Mouse (Mus musculus) heart, embryonic 10.5 days (tissue): ENCODE data around the gene Brix1. TPM values are rescaled to one million over a fixed set of nuclear protein-coding genes. Genes with fewer than 3 reads are reported as not detected.

Experiments
- DNase-seq: peaks from one replicate; pipeline ENCODE4 v3.0.0-alpha.2; 2017; ENCODE audit warnings: low spot score
- H3K27ac ChIP-seq: fragments of 300-500 bp; sonication (generic); 2 replicates; pipeline ENCODE4 v1.5.1; 2016; ENCODE audit warnings: mild to moderate bottlenecking
- H3K27me3 ChIP-seq: fragments of 300-500 bp; sonication (generic); 2 replicates; pipeline ENCODE4 v1.6.1; 2016; ENCODE audit warnings: mild to moderate bottlenecking; ENCODE audit not compliant: poor library complexity, insufficient read depth, severe bottlenecking
- H3K36me3 ChIP-seq: fragments of 300-500 bp; sonication (generic); 2 replicates; pipeline ENCODE4 v1.6.1; 2016; ENCODE audit warnings: mild to moderate bottlenecking, moderate library complexity
- H3K4me1 ChIP-seq: fragments of 300-500 bp; sonication (generic); 2 replicates; pipeline ENCODE4 v1.6.1; 2016; ENCODE audit warnings: mild to moderate bottlenecking
- H3K4me3 ChIP-seq: fragments of 300-500 bp; sonication (generic); 2 replicates; pipeline ENCODE4 v1.5.1; 2016; ENCODE audit warnings: mild to moderate bottlenecking, moderate library complexity
- H3K9me3 ChIP-seq: fragments of 300-500 bp; sonication (generic); 2 replicates; pipeline ENCODE4 v1.6.1; 2016; ENCODE audit warnings: mild to moderate bottlenecking, moderate library complexity
- WGBS: fragments of 180-500 bp; shearing (Covaris S2); methylation state at CpG from one replicate; pipeline ENCODE4 v1.1.7; 2016; 5-methylcytosine and 5-hydroxymethylcytosine counted together
- polyA plus RNA-seq: library from polyadenylated mRNA; unstranded; fragments of >200 nt; fragmentation: Nextera tagmentation; extraction: Ambion mirVana; gene quantifications from 2 replicates; pipeline ENCODE4 v1.2.1, GENCODE M21; 2016

Brix1 gene
- polyA plus RNA-seq, 1 experiment from 2014 or later, result 127 TPM

DNA sequence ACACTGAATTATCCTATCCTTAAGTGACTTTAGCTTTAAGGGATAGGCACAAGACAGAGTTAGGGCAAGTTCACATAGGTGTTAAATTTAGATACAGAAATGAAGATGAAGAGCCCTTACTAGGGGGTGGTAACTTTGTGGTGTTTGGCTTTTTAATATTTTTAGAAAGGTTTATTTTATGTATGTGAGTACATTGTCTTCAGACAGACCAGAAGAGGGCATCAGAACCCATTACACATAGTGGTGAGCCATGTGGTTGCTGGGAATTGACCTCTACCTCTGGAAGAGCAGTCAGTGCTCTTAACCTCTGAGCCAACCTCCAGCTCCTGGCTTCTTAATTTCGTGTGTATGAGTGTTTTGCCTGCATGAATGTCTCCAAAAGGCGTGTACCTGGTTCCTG, 1.5 kb upstream of the Brix1 start:
- Histone ChIP-seq H3K36me3 (peaks cover 28% of the 10 kb centered on the region), H3K4me1 (peaks cover 17% of the 10 kb centered on the region; the same call in 1 of the 2 replicates), H3K27ac (no peak overlapping the region), H3K27me3 (no peaks in the 10 kb centered on the region), H3K4me3 (peak overlapping the region; percentile 87), H3K9me3 (no peaks in the 10 kb centered on the region)
- 65% methylated on average over 2 of the region's 2 CpGs for WGBS
- no peak for DNase-seq

DNA sequence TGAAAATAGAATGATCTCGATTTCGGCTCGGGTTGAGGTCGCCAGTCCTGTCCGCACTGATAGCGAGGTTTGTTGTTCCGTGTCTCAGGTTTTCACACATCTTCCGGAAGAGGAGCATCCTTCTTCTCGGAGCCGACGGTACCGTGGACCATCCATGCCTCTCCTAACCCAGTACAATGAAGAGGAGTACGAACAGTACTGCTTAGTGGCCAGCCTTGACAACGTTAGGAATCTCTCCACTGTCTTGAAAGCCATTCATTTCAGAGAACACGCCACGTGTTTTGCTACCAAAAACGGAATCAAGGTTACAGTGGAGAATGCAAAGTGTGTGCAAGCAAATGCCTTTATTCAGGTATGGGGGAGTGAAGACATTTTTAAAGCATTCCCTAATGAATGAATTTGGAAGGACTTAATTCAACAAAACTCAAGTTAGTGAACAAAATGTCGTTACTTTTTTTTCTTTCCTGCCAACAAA, 655 bp upstream of the Brix1 start:
- 1% methylated on average over 18 of the region's 18 CpGs for WGBS
- Histone ChIP-seq H3K27ac (peak overlapping the region; percentile 90), H3K36me3 (peaks cover 30% of the 10 kb centered on the region), H3K4me3 (peak overlapping the region; percentile 87), H3K27me3 (no peaks in the 10 kb centered on the region), H3K9me3 (no peaks in the 10 kb centered on the region), H3K4me1 (peaks cover 17% of the 10 kb centered on the region; the same call in 1 of the 2 replicates)
- DNase-seq, result no peak

DNA sequence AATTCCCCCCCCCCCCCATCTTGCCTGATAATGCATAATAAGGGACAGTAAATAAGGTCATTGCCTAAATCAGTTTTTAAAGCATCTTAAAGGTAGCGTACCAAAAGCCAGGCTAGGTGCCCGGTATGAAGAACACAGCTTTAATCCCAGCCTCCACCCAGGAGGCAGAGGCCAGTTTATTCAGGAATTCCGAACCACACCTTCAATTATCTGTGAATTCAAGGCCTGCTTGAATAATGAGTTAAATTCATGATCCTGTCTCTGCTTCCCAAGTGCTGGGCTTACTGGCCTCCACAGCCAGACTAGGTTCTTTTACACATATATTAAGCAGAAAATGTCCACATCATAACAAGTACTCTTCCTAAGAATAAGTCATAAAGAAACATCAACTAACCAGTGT, 14.8 kb downstream of the Brix1 start:
- H3K27ac ChIP-seq, result peak overlapping the region; percentile 91; the same call in 1 of the 2 replicates
- no peak for DNase-seq
- WGBS, result 13% methylated on average over 3 of the region's 3 CpGs
- no peaks in the 10 kb centered on the region for H3K9me3 ChIP-seq
- peaks cover 10% of the 10 kb centered on the region for H3K36me3 ChIP-seq
- peaks cover 7% of the 10 kb centered on the region; the same call in 1 of the 2 replicates for H3K4me1 ChIP-seq
- H3K4me3 ChIP-seq, result peak overlapping the region; percentile 89
- no peaks in the 10 kb centered on the region for H3K27me3 ChIP-seq

DNA sequence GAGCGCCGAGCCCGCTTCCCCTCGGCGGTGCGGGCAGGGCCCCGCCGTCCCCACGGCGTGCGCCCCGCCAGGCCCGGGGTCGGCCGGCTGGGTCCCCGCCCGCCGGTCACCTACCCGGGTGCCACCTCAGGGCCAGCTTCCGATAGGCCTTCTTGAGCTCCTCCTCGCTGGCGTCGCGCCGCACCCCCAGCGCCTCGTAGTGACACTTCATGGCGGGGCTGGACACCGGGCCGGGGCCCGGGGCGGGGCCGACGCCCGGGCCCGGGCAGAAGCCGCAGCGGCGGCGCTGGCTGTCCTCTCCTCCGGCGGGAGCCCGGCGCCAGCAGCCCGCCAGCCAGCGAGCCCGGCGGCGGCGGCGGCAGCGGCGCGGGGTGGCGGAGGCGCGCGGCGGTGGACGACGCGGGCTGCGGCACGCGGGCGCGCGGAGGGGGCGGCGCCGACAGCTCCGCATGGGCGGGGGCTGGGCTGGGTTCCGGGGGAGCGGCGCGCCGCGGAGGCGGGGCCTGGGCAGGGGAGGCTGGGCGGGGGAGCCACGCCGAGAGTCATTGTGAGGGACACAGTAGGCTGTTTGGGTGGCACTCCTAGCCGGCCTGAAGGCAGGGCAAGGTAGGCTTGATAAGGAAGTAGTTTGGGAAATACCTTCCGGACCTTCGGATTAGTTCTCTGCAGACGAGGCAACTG, 15.5 kb downstream of the Brix1 start, which contains the start of gene Dnajc21:
Gene Dnajc21, minus strand, starts transcription at position 366 of the 681 bp plus-strand sequence.
- 5% methylated on average over 82 of the region's 87 CpGs for WGBS

GRCm38 (mm10) chr15:10469641-10470150, 16.1 kb downstream of the Brix1 start:
- no peaks in the 10 kb centered on the region for H3K27me3 ChIP-seq
- H3K36me3 ChIP-seq, result no peaks in the 10 kb centered on the region
- under 1% methylated on average over 39 of the region's 40 CpGs for WGBS
- no peaks in the 10 kb centered on the region for H3K9me3 ChIP-seq
- peak overlapping the region; percentile 91 for H3K27ac ChIP-seq
- peak overlapping the region; percentile 89 for H3K4me3 ChIP-seq
- peaks cover 7% of the 10 kb centered on the region; the same call in 1 of the 2 replicates for H3K4me1 ChIP-seq
- no peak for DNase-seq

More for the DNA sequence above, 15.5 kb downstream of the Brix1 start, which contains the start of gene Dnajc21:
- no peaks in the 10 kb centered on the region for H3K9me3 ChIP-seq
- H3K4me3 ChIP-seq, result peak within 1 kb of the TSS; percentile 89
- peak; percentile 93 for DNase-seq
- peak within 1 kb of the TSS; percentile 91 for H3K27ac ChIP-seq
- no peaks in the 10 kb centered on the region for H3K27me3 ChIP-seq
- peaks cover 4% of the 10 kb centered on the region for H3K36me3 ChIP-seq
- H3K4me1 ChIP-seq, result peaks cover 7% of the 10 kb centered on the region; the same call in 1 of the 2 replicates

DNA sequence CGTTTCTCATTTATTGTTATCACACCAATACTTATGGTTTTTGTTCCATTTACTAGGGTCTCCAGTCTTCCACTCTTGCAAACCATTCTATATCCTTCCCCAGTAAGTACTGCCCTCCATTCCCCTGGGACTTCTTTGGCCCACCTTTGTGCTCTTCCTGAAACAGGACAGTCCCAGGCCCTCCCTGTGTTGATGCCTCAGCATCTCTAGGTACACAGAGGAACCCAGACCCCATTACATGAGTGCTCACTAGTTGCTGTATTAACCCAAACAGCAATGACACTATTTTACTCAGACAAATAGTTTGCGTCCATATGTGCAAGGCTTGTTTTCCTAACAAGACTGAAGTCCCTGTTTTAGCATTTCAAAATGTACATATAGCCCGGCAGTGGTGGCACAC, 17.0 kb downstream of the Brix1 start:
- Histone ChIP-seq H3K4me1 (peaks cover 7% of the 10 kb centered on the region; the same call in 1 of the 2 replicates), H3K4me3 (no peak overlapping the region), H3K27me3 (no peaks in the 10 kb centered on the region), H3K9me3 (no peaks in the 10 kb centered on the region), H3K36me3 (no peaks in the 10 kb centered on the region), H3K27ac (no peak overlapping the region)
- DNase-seq, result no peak
- WGBS, result 80% methylated on average over 3 of the region's 3 CpGs

DNA sequence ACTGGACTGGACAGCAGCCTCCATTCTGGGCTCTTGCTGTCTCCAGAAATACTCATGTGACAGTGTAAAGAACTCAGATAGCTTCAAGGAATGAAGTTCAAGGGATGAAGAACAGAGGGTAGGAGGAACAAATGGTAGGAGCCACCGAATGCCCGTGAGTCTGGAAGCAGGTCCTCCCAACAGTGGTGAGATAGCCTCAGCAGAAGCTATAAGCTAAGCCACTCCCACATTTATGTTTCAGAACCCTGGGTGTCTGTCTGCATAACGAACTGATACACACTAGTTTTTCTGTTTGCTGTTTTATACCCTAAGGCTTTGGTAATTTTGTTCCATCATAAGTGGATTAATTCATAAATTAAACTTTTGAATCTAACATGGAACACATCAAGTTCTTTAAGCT, 21.1 kb downstream of the Brix1 start:
- WGBS, result 89% methylated on average over 3 of the region's 3 CpGs
- H3K9me3 ChIP-seq, result no peaks in the 10 kb centered on the region
- peaks cover 7% of the 10 kb centered on the region; the same call in 1 of the 2 replicates for H3K4me1 ChIP-seq
- peaks cover 25% of the 10 kb centered on the region for H3K36me3 ChIP-seq
- H3K27me3 ChIP-seq, result no peaks in the 10 kb centered on the region
- H3K27ac ChIP-seq, result no peak overlapping the region
- DNase-seq, result no peak
- no peak overlapping the region for H3K4me3 ChIP-seq

DNA sequence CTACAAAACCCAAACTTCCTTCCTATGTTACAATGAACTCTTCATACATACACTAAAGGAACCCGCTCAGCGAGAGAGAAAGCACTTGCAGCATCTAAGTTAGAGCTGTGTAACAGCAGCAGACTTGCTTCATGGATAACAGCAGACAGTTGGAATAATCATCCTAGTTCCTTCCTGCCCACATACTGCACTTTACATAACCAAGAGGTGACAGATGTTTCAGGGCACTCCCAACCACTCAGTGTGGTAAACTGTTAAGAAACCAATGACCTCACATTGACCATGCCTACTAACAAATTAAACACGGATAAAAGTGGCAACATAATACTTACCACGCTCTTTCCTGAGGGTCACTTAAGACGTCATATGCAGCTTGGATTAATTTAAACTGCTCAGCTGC, 22.2 kb downstream of the Brix1 start:
- Histone ChIP-seq H3K9me3 (no peaks in the 10 kb centered on the region), H3K36me3 (peaks cover 34% of the 10 kb centered on the region), H3K4me3 (no peak overlapping the region), H3K4me1 (0 out of 2 replicates have a peak, but pooled peaks cover 7% of the 10 kb centered on the region), H3K27me3 (no peaks in the 10 kb centered on the region), H3K27ac (no peak overlapping the region)
- 89% methylated on average over 5 of the region's 5 CpGs for WGBS
- no peak for DNase-seq

GRCm38 (mm10) chr15:10460986-10461385, 24.8 kb downstream of the Brix1 start:
- H3K27me3 ChIP-seq, result no peaks in the 10 kb centered on the region
- DNase-seq, result no peak
- H3K4me3 ChIP-seq, result no peak overlapping the region
- no peaks in the 10 kb centered on the region for H3K4me1 ChIP-seq
- H3K27ac ChIP-seq, result no peak overlapping the region
- WGBS, result 79% methylated on average over 12 of the region's 12 CpGs
- H3K9me3 ChIP-seq, result no peaks in the 10 kb centered on the region
- peaks cover 55% of the 10 kb centered on the region for H3K36me3 ChIP-seq

- WGBS, result 89% methylated on average over 3 of the region's 3 CpGs
- Histone ChIP-seq H3K36me3 (peaks cover 41% of the 10 kb centered on the region), H3K4me1 (no peaks in the 10 kb centered on the region), H3K4me3 (no peak overlapping the region), H3K9me3 (no peaks in the 10 kb centered on the region), H3K27me3 (no peaks in the 10 kb centered on the region), H3K27ac (no peak overlapping the region)
- DNase-seq, result no peak
Observed at GRCm38 (mm10) chr15:10447102-10447501, 38.6 kb downstream of the Brix1 start.

GRCm38 (mm10) chr15:10442275-10442674, 43.5 kb downstream of the Brix1 start:
- Histone ChIP-seq H3K4me1 (no peaks in the 10 kb centered on the region), H3K9me3 (no peaks in the 10 kb centered on the region), H3K27me3 (no peaks in the 10 kb centered on the region), H3K27ac (no peak overlapping the region), H3K4me3 (no peak overlapping the region), H3K36me3 (peaks cover 17% of the 10 kb centered on the region; the same call in 1 of the 2 replicates)
- 90% methylated on average over 1 of the region's 1 CpGs for WGBS
- no peak for DNase-seq

- whole genome bisulfite sequencing, result 90% methylated on average over 9 of the region's 9 CpGs
- no peak overlapping the region for H3K27ac ChIP-seq
Observed at GRCm38 (mm10) chr15:10441493-10441892, 44.3 kb downstream of the Brix1 start.

DNA sequence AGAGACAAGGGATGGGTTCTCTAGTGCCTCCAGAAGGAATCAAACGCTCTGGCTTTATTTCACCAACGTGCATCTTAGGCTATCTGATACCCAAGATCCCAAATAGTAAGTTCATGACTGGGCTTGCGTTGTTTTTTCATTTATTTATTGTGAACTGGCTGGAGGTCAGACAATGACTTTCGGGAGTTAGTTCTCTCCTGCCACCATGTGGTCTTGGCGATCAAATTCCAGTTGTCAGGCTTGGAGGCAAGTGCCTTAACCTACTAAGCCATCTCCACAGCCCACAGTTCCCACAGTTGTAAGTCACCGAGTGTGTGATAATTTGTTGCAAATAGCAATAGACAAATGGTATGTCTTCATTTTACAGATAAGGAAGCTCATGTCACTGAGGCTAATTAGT, 45.8 kb downstream of the Brix1 start:
- no peaks in the 10 kb centered on the region for H3K4me1 ChIP-seq
- H3K9me3 ChIP-seq, result no peaks in the 10 kb centered on the region
- H3K27me3 ChIP-seq, result no peaks in the 10 kb centered on the region
- peaks cover 3% of the 10 kb centered on the region; the same call in 1 of the 2 replicates for H3K36me3 ChIP-seq
- no peak overlapping the region for H3K27ac ChIP-seq
- H3K4me3 ChIP-seq, result no peak overlapping the region
- no peak for DNase-seq
- WGBS, result 76% methylated on average over 6 of the region's 6 CpGs

More at GRCm38 (mm10) chr15:10441493-10441892, 44.3 kb downstream of the Brix1 start:
- DNase-seq, result no peak
- no peaks in the 10 kb centered on the region for H3K4me1 ChIP-seq
- peaks cover 12% of the 10 kb centered on the region; the same call in 1 of the 2 replicates for H3K36me3 ChIP-seq
- no peaks in the 10 kb centered on the region for H3K27me3 ChIP-seq
- H3K9me3 ChIP-seq, result no peaks in the 10 kb centered on the region
- no peak overlapping the region for H3K4me3 ChIP-seq
